Mouse (Mus musculus) adrenal gland, postnatal 14 days (tissue): ENCODE data around the gene 1700021F05Rik. TPM values are rescaled to one million over a fixed set of nuclear protein-coding genes. Genes with fewer than 3 reads are reported as not detected.
A peak's percentile ranks its signal among the peaks of the same experiment; 100 is the strongest.

ENCODE experiments used
- DNase-seq: peaks from one replicate; pipeline ENCODE4 v3.0.0; 2021; ENCODE audit warnings: mixed read lengths
- total RNA-seq: library from RNA; stranded (reverse); gene quantifications from 2 replicates; pipeline ENCODE4 v1.2.3, GENCODE M21; 2021

1700021F05Rik gene
- total RNA-seq, 1 experiment from 2014 or later = 94.0 TPM

DNA sequence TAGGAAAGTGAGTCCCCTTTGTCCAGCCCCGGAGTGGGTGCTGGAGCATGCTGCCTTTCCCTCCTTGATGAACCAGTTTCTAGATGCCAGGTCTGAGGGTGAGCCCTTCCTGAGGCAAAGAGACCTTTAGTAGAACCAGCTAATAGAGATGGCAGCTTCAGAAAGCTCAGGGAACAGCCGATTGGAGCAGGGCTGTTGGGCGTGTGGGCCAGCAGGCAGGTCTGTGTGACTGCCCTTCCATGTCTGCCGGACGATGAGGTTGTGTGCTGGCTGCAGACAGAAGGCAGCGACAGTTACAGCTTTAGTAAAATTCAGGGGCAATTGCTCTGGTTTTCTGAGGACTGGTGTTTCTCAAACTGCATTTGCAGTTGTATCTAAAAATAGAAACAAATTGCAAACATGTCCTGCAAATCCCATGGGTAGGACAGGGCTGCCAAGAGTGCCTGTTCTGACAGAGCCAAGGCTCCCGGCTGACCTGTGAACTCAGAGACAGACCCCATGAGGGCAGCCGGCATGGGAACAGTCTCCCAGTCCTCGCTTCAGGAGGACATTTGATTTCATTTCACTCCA is 57.3 kb downstream of the 1700021F05Rik start:
- peak; percentile 79 for DNase-seq

DNA sequence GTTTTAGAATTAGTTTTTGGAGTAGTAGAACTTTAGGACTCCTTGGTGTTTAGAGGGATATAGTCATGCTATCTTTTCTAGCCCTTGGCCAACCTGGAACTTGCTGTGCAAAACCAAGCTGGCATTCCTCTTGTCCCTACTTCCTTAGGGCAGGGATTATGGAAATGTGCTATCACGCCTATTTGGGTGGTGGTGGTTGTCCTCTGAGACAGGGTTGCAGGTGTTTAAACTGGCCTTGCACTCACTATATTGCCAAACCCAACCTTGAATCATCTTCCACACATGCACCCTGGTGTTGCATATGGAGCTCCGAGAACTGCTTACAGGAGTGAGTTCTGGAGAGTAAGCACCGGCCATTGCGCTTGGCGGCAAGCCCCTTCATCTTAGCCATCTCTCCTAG is 58.8 kb downstream of the 1700021F05Rik start:
- DNase-seq = no peak

DNA sequence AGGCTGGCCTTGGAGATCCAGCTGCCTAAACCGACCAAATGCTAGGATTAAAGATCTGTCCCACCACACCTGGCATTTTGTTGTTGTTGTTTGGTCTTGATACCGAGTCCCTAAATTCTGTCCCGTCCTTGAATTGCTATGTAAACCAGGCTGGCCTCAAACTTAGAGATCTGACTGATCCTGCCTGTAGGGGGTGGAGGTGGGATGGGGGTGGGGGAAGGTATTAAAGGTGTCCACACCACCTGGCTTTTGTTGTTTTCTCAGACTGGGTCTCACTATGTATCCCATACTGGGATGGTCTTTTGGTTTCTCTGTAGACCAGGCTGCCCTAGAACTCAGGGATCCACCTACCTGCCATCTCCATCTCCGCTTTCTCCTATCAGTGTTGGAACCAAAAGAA is 59.6 kb downstream of the 1700021F05Rik start:
- DNase-seq = no peak

DNA sequence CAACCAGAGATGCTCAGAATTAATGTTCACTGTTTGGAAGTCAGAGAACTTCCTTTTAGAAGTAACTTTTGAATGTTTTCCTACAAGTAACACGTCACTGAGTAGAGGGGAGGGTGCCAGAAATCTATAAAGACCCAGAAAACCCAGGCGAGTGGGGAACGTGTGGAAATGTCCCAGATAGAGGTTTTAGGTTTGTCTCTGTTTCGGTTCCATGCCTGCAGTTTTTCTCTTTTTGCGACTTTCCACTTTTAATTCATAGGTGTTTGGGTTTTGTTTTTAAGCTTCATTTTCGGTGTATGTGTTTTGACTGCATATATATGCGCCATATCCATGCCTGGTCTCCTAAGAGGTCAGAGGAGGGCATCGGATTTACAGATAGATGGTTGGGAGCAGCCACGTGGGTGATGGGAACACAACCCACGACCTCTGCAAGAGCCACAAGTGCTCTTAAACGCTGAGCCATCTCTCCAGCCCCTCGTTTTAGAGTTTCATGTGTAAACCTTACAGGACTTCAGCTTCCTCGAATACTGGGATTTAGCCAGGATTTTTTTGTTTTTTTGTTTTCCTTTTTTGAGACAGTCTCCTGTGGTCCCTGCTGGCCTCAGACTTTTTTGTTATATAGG is 60.5 kb downstream of the 1700021F05Rik start:
- DNase-seq = no peak

DNA sequence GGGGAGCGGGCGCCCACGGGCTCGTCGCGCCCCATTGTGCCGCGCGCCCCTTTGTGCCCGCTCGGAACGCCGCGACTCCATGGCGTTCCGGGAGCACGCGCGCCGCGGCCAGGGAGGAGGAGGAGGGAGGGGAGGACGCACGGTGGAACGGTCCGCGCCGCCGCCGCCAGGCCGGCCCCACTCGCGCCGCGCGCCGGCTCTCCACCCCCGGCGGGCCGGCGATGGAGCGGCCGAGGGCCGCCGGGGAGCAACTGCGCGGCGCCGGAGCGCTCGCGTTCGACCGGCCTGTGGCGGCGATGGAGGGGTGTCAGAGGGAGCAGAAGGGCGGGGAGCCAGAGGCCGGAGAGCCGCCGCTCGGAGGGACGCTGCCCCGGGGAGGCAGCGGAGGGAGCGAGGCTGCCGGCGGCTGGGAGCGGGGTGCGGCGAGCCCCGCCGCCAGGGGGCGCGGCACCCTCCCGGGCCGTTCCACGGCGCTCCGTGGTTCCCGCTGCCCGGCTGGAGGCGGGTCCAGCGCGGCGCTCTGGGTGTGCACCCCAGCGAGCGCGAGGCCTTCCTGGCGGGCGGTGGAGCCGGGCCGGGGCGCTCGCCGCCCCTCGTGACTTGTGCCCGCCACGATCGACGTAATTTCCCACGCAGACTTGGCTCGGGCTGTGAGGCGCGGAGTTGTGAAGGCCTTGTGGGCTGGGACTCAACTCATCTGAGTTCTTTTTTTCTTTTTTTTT is 61.2 kb downstream of the 1700021F05Rik start:
- peak; percentile 94 for DNase-seq

DNA sequence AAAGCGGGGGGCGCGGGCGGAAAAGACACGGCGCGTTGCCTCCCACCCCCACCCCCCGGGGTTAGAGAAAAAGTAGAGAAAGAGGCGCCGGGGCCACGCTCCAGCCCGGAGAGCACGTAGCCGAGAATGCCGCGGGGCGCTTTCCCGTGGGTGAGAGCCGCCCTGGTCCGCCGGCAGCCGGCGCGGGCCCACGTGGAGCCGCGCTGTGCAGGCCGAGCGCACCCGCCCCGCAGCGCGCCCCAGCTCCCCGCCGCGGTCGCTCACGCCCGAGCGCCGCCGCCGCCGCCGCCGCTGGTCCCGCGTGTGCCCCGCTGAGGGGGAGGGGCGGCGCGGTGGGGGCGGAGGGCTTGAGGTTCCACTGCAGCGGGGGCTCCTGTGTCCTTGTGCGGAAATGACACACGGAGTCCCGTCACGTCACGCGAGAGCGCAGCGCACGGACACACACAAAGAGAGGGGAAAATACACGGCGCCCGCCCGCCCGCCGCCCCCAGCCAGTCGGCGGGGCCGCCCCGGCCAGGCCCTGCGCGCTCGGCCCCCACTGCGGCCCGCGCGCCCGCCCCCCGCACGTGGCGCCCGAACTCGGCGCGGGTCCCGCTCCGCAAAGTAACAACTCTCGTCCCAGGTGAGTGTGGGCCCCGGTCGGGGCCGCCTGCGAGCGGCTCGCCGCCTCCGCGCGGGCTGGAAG is 61.9 kb downstream of the 1700021F05Rik start, which contains the start of gene Bend3:
Gene Bend3, plus strand, starts transcription at position 81 of the 685 bp plus-strand sequence.
- DNase-seq = peak; percentile 82

DNA sequence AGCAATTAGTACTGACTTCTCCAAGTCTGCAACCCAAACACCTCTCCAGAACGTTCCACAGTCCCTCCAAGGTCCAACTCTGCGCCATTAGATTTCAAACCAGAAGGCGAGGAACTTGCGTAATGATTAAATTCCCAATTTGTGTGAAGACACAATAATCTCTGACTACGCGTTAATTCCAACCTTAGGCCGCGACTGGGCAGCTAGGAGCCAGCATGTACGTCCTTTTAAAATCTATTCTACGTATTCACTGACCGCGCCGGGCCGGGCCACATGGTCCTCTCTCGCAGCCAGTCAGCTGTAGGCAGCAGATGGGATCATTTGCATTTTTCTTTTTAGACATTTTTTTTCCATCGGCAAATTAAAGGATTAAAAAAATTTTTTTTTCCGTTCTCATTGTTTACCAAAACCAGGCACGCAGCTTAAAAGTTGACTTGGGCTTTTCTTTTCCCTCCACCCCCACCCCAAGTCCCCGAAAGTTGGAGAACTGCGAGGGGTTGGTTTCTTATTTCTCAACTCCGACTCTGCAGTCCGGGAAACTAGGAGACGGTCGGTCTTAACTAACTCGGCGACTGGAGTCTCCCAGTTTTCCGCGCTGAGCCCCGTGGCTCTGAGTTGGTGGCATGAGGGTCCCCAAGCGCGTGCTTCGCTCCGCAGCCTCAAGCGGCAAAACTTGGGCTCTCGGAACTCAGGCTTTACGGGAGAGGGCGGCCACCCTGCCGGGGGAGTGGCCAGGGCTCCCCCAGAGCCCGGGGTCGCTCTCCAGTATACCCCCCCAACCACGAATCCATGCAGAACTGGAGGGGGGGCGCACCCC is 62.7 kb downstream of the 1700021F05Rik start:
- DNase-seq = peak; percentile 84

DNA sequence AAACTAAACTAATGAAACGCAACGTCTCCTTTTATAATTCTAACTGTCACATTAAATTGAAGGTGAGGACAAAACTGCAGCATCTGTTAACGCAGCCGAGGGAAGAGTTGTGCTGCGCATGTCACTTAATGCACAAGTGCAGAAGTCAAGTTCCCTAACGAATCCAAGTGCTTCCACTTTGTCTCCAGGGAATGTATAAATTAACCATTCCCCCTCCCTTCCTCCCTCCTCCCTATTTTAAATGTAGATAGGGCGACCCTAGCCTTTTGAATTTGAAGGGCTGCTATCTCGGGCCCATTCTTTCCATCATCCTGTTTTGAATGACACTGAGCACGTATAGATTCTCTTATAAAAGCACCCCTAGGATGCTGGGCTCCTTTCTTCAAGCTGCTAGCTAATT is 63.3 kb downstream of the 1700021F05Rik start:
- DNase-seq = no peak

DNA sequence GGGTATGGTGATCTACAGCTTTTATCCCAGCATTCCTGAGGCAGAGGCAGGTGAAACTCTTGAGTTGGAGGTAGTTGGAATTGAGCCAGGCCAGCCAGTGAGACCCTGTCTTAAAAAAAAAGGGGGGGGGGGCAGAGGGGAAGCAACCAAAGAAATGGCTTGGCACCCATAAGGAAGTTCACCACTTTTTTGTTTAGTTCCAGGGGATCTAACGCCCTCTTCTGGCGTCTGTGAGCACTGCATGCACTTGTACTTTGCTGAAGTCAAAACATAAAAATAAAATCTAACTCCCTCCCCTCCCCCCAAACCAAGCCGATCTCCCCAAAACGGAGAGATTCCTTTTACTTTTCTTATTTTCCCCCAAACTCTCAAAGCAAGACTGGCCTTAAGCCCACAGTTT is 65.4 kb downstream of the 1700021F05Rik start:
- DNase-seq = peak; percentile 63

Other genes with a start within 250 kb of the 1700021F05Rik start
- 7.0 and 7.2 TPM in 2 replicates for gene Bend3, start 62.2 kb downstream of the 1700021F05Rik start, total RNA-seq
- gene Gm9803, start 16.9 kb downstream of the 1700021F05Rik start, total RNA-seq = 19.7 and 21.9 TPM in 2 replicates
- 67.5 and 81.0 TPM in 2 replicates for gene Cd24a, start 37.3 kb upstream of the 1700021F05Rik start, total RNA-seq